ENCODE assay signal across 24 mouse cellular contexts in genomic region chr5:108521896-108522295, GRCm38 (mm10). TPM values are rescaled to one million over a fixed set of nuclear protein-coding genes. Genes with fewer than 3 reads are reported as not detected.
A peak's percentile ranks its signal among the peaks of the same experiment; 100 is the strongest.
DNase-seq lines count a peak whose midpoint lies in the region; ATAC-seq and TF ChIP-seq lines count a peak whose summit lies in the region.
"Had no signal": no experiment of that assay in that cellular context is flagged by ENCODE, and none has a peak within 500 bp of the region (broad histone marks: within the 10 kb centered on the region; RNA-seq: fewer than 3 reads in every experiment).

No protein-coding gene starts in this region.

- H3K36me3 ChIP-seq in heart, embryonic 10.5 days = no peaks in the 10 kb centered on the region
- H3K36me3 ChIP-seq: embryonic facial prominence, embryonic 10.5 days; embryonic facial prominence, embryonic 12.5 days; G1E had no signal

- no peaks in the 10 kb centered on the region for H3K27me3 ChIP-seq in heart, embryonic 10.5 days (ENCODE audit: insufficient read depth, poor library complexity, severe bottlenecking)
- H3K27me3 ChIP-seq: embryonic facial prominence, embryonic 12.5 days; forebrain, embryonic 13.5 days; forebrain, embryonic 15.5 days had no signal

- intact Hi-C loops in heart, postnatal 25 days (cut with DNase I) = no loop called here
- intact Hi-C loops in left cerebral cortex, adult 2 months (cut with DNase I) = no loop called here
- intact Hi-C loops in left cerebral cortex, postnatal 4 days (cut with DNase I) = no loop called here

- no peak for TF ChIP-seq CTCF in left cerebral cortex, adult 2 months (IDR thresholded peaks at IDR 0.05)

- no peak for DNase-seq in frontal cortex, postnatal 14 days (ENCODE audit: low spot score in 2 of 2)
- DNase-seq in heart, embryonic 10.5 days (ENCODE audit: low spot score) = peak; percentile 42
- no peak for DNase-seq in heart, postnatal 25 days (ENCODE audit: low spot score)
- DNase-seq in left cerebral cortex, adult 2 months (ENCODE audit: extremely low spot score in 1 of 2, low spot score in 2 of 2) = no peak
- no peak for DNase-seq in left cerebral cortex, postnatal 4 days
- peak; percentile 62 for DNase-seq in brain, adult 2 months (ENCODE audit: low read depth, low spot score)
- DNase-seq: adrenal gland, adult 2 months; adrenal gland, postnatal 10 days; adrenal gland, postnatal 25 days; B cell, adult 2 months; cerebellum, adult 11-12 months; cerebellum, adult 2 months; cerebellum, adult 9-10 months; cerebellum, postnatal 10 days; cerebellum, postnatal 25 days had no signal

- H3K4me1 ChIP-seq in heart, embryonic 10.5 days = no peaks in the 10 kb centered on the region
- H3K4me1 ChIP-seq: forebrain, embryonic 13.5 days; forebrain, embryonic 15.5 days had no signal

- ATAC-seq in frontal cortex, adult (ENCODE audit: low TSS enrichment) = peak; percentile 84
- ATAC-seq: CD4-positive, CD25-positive, alpha-beta regulatory T cell, adult 4 months; forebrain, embryonic 13.5 days; forebrain, embryonic 15.5 days; Patski had no signal

- 77% methylated on average over 3 of the region's 3 CpGs for WGBS in heart, embryonic 10.5 days

- H3K9me3 ChIP-seq in heart, embryonic 10.5 days = no peaks in the 10 kb centered on the region
- H3K9me3 ChIP-seq: embryonic facial prominence, embryonic 10.5 days; embryonic facial prominence, embryonic 12.5 days; forebrain, embryonic 13.5 days; forebrain, embryonic 15.5 days; G1E had no signal

- H3K4me3 ChIP-seq in heart, embryonic 10.5 days = no peak overlapping the region
- no peak overlapping the region for H3K4me3 ChIP-seq in left cerebral cortex, adult 2 months
- H3K4me3 ChIP-seq: embryonic facial prominence, embryonic 10.5 days; embryonic facial prominence, embryonic 12.5 days; forebrain, embryonic 13.5 days; forebrain, embryonic 15.5 days had no signal

- H3K27ac ChIP-seq in heart, embryonic 10.5 days = no peak overlapping the region
- peak overlapping the region; percentile 36; the same call in 1 of the 2 replicates for H3K27ac ChIP-seq in left cerebral cortex, adult 2 months
- H3K27ac ChIP-seq: embryonic facial prominence, embryonic 10.5 days; embryonic facial prominence, embryonic 12.5 days; forebrain, embryonic 13.5 days; forebrain, embryonic 15.5 days had no signal

RNA-seq across cellular contexts. Expression of gene Cplx1, which starts 27.9 kb away (rescaled TPM):
- polyA plus RNA-seq in heart, embryonic 10.5 days (2016; fragmentation: Nextera tagmentation; extraction: Ambion mirVana) = 0.64 and 0.70 TPM in 2 replicates
- total RNA-seq in heart, postnatal 25 days (2021) = not detected
- total RNA-seq in left cerebral cortex, adult 2 months (2021) = 100 to 1,000 TPM; 713 to 727 TPM
- 100 to 1,000 TPM; 190 to 193 TPM for total RNA-seq in left cerebral cortex, postnatal 4 days (2021)
- total RNA-seq: CH12.LX had no signal
- polyA plus RNA-seq: CD4-positive, CD25-positive, alpha-beta regulatory T cell, adult 4 months; G1E; Patski had no signal

Comparison
In these comparisons a context has a peak if more than half of its experiments do, and no peak if none do; other contexts are left out.
1. DNase-seq: peak in heart, embryonic 10.5 days (single experiment) and brain, adult 2 months (single experiment); none in frontal cortex, postnatal 14 days (0 of 2), heart, postnatal 25 days (single experiment), left cerebral cortex, adult 2 months (0 of 2) and left cerebral cortex, postnatal 4 days (single experiment).
2. RNA of gene Cplx1, which starts 27.9 kb away (total RNA-seq): 713 to 727 TPM in left cerebral cortex, adult 2 months and 190 to 193 TPM in left cerebral cortex, postnatal 4 days; not detected in heart, postnatal 25 days; every median in the first group is over 100 times any median in the second.